Mouse (Mus musculus) liver, postnatal 0 days (tissue): ENCODE data around the gene Dab1. TPM values are rescaled to one million over a fixed set of nuclear protein-coding genes. Genes with fewer than 3 reads are reported as not detected.

Experiments used
- ATAC-seq: fragments of 200-750 bp; cut with Nextera tagmentation; 2 replicates; pipeline ENCODE4 v1.8.0; 2017; ENCODE audit warnings: mild to moderate bottlenecking, moderate library complexity
- DNase-seq: peaks from one replicate; pipeline ENCODE4 v3.0.0-alpha.2; 2016
- H3K27ac ChIP-seq: fragments of 300-500 bp; sonication (generic); 2 replicates; pipeline ENCODE4 v1.5.1; 2014; ENCODE audit warnings: antibody characterized with exemption, moderate library complexity, mild to moderate bottlenecking, low read depth
- H3K27me3 ChIP-seq: fragments of 300-500 bp; sonication (generic); 2 replicates; pipeline ENCODE4 v1.6.1; 2014; ENCODE audit warnings: low read length, control low read depth, mixed read lengths; ENCODE audit not compliant: insufficient read depth
- H3K36me3 ChIP-seq: fragments of 300-500 bp; sonication (generic); replicated peaks from 2 replicates; pipeline ENCODE4 v1.6.1; 2014; ENCODE audit warnings: mild to moderate bottlenecking, control low read depth, low read length, moderate library complexity, mixed read lengths; ENCODE audit not compliant: insufficient read depth
- H3K4me1 ChIP-seq: fragments of 300-500 bp; sonication (generic); 2 replicates; pipeline ENCODE4 v1.6.1; 2014; ENCODE audit warnings: antibody characterized with exemption, mild to moderate bottlenecking, control low read depth; ENCODE audit not compliant: insufficient read depth
- H3K4me2 ChIP-seq: fragments of 300-500 bp; sonication (generic); 2 replicates; pipeline ENCODE4 v1.6.1; 2014; ENCODE audit warnings: low read depth, mild to moderate bottlenecking, low read length, moderate library complexity, mixed read lengths
- H3K4me3 ChIP-seq: fragments of 300-500 bp; sonication (generic); 2 replicates; pipeline ENCODE4 v1.5.1; 2014; ENCODE audit warnings: low read depth, low read length
- H3K9ac ChIP-seq: fragments of 300-500 bp; sonication (generic); replicated peaks from 2 replicates; pipeline ENCODE4 v1.6.1; 2014; ENCODE audit warnings: mild to moderate bottlenecking, moderate library complexity
- H3K9me3 ChIP-seq: fragments of 300-500 bp; sonication (generic); 2 replicates; pipeline ENCODE4 v1.6.1; 2016; ENCODE audit warnings: mild to moderate bottlenecking, control low read depth, low read length, mixed read lengths
- CTCF ChIP-seq: sonication (generic); IDR thresholded peaks from 2 replicates; pipeline ENCODE4 v1.5.1; 2016; ENCODE audit warnings: antibody characterized with exemption, low read depth
- EP300 ChIP-seq: IDR thresholded peaks from 2 replicates; pipeline ENCODE4 v1.6.1; 2016; ENCODE audit warnings: antibody characterized with exemption, low read depth, mild to moderate bottlenecking
- WGBS: fragments of 180-500 bp; shearing (Covaris S2); extraction: QIAGEN DNeasy Blood & Tissue Kit; methylation state at CpG from one replicate; pipeline ENCODE4 v1.1.7; 2014; ENCODE audit not compliant: insufficient replicate concordance; 5-methylcytosine and 5-hydroxymethylcytosine counted together
- polyA plus RNA-seq: library from polyadenylated mRNA; unstranded; fragments of >200 nt; fragmentation: Nextera tagmentation; extraction: Ambion mirVana; gene quantifications from 2 replicates; pipeline ENCODE4 v1.2.1, GENCODE M21; 2015

Dab1 gene
- polyA plus RNA-seq, 1 experiment from 2014 or later: 1.1 TPM

DNA sequence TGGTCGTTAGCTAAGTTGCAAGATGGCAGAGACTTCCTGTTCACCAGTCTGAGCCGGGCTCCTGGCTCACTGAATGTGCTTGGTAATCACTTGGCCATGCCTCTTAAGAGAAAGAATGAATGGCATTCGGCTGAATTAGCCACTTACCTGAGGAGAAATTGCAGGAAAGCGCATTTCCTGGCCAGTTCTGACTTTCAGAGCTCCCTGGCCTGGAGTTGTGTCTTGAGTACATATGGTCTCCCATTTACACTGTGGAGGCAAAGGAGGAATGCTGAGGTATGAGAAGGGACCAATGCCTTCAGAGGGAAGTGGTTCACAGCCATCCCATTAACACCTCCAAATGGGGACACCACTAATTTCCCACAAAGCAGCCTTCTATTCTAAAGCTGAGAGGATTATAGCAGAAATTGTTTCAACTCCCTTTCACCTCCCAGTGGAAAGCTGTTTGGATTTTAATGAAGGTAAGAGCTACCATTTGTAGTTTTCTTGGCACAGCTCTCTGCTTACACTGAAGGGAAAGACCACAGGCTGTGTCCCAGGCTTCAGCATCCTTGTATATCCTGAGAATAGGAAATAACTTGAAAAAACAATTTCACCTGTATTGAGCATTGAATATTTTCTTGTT is 931.5 kb downstream of the Dab1 start:
- no peaks in the 10 kb centered on the region for H3K4me1 ChIP-seq
- no peak overlapping the region for H3K27ac ChIP-seq
- H3K4me2 ChIP-seq: no peak overlapping the region
- no peaks in the 10 kb centered on the region for H3K9me3 ChIP-seq
- no peaks in the 10 kb centered on the region for H3K36me3 ChIP-seq
- no peaks in the 10 kb centered on the region for H3K27me3 ChIP-seq
- no peak for ATAC-seq
- DNase-seq: no peak
- H3K4me3 ChIP-seq: no peak overlapping the region
- WGBS: 46% methylated on average over 4 of the region's 4 CpGs
- H3K9ac ChIP-seq: no peak overlapping the region
- TF ChIP-seq EP300 (no peak), CTCF (no peak)

DNA sequence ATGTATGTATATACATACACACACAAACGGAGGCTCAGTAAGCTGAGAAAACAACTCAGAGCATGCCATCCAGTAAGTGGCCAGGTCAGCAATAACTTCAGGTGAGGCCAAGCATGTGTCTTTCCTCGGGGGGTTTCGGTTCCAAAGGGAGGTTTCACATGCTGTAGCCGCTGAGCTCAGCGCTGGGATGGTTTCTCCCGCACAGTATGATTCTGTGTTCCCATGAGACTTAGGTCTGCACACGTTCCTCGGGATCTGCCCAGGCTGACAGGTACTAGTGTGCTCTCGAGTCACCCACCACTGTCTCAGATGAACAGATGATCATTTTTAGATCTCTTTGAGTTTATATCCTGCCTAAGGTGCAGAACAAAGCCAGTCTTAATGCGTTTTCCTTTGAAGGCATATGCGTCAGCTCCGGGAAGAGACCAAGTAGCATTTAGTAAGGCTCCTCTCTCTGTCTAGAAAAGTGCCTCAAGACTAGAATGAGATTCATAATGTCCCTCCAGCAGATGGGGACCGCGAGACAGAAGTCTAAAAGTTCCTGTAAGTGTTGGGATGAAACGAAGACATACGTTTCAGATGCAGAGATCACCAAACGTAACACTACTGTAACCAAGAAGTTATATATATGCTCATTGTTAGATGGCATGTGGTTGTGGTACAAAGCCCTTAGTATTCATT is 932.4 kb downstream of the Dab1 start:
- WGBS: 80% methylated on average over 17 of the region's 17 CpGs
- Histone ChIP-seq H3K9ac (no peak overlapping the region), H3K4me2 (no peak overlapping the region), H3K27me3 (no peaks in the 10 kb centered on the region), H3K9me3 (no peaks in the 10 kb centered on the region), H3K36me3 (no peaks in the 10 kb centered on the region), H3K4me3 (no peak overlapping the region), H3K4me1 (no peaks in the 10 kb centered on the region), H3K27ac (no peak overlapping the region)
- DNase-seq (no peak), ATAC-seq (no peak)
- TF ChIP-seq EP300: no peak
- no peak for TF ChIP-seq CTCF

DNA sequence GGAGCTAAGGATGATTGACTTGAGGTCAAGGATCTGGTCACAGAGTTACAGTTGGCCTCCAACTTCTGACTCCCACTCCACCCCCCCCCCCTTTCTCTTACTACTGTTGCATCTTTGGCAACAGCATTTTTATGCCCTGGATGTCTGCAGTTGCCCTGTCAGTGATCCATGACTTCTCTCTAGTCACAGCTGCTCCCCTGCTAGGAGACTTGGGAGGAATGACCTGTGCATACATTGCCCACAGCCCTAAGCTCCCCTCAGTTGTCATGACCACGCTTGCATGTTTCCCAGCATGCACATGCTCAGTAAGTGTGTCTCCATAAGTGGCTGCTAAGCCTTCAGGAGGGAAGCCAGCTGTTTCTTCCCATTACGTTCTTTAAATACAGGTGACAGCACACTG is 936.2 kb downstream of the Dab1 start:
- H3K36me3 ChIP-seq: no peaks in the 10 kb centered on the region
- no peak overlapping the region for H3K9ac ChIP-seq
- no peak overlapping the region for H3K4me2 ChIP-seq
- no peaks in the 10 kb centered on the region for H3K4me1 ChIP-seq
- H3K27me3 ChIP-seq: no peaks in the 10 kb centered on the region
- ATAC-seq: no peak
- WGBS: 58% methylated on average over 2 of the region's 2 CpGs
- H3K4me3 ChIP-seq: no peak overlapping the region
- H3K27ac ChIP-seq: no peak overlapping the region
- TF ChIP-seq EP300 (no peak), CTCF (no peak)
- H3K9me3 ChIP-seq: no peaks in the 10 kb centered on the region
- no peak for DNase-seq

DNA sequence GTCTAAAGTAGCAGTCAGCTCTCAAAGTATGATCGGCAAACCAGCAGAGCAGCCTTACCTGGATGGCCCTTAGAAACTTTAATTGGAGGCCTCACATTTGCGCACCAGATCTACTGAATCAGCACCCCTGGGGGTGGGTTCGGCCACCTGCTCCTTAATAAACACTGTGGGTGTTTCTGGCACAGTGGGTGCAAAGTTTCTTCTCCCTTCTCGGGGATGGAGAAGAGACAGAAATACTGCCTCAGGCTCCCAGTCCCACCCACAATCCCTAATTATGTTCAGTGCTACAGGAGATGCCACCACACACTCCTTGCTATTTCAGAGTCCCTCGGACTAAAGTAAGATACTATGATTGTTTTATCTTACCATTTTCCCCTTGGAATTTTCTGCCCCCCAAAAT is 944.4 kb downstream of the Dab1 start:
- ATAC-seq (no peak), DNase-seq (no peak)
- Histone ChIP-seq H3K36me3 (no peaks in the 10 kb centered on the region), H3K9ac (no peak overlapping the region), H3K4me2 (no peak overlapping the region), H3K4me1 (no peaks in the 10 kb centered on the region), H3K27me3 (no peaks in the 10 kb centered on the region), H3K9me3 (no peaks in the 10 kb centered on the region), H3K4me3 (no peak overlapping the region), H3K27ac (no peak overlapping the region)
- 68% methylated on average over 5 of the region's 5 CpGs for WGBS
- TF ChIP-seq CTCF (no peak), EP300 (no peak)

DNA sequence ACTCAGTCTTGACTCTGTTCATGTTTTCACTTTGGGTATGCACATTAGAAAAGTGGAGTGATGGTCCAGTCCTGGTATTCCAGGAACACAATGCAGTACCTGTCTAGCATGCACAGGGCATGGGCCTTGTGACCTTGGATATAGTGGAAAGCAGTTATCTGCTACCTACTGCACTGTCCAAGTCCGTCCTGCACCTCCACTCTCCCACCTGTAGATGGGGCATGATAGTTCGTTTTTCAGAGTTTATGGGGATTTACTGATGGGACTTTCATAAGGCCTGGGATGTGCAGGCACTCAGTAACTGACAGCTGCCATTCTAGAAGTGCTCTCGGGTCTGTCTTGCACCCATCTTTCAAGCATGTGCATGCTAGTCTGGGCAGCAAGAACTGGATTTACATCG is 951.4 kb downstream of the Dab1 start:
- H3K27me3 ChIP-seq: no peaks in the 10 kb centered on the region
- DNase-seq (no peak), ATAC-seq (no peak)
- no peak overlapping the region for H3K4me3 ChIP-seq
- H3K9me3 ChIP-seq: no peaks in the 10 kb centered on the region
- no peaks in the 10 kb centered on the region for H3K36me3 ChIP-seq
- H3K27ac ChIP-seq: no peak overlapping the region
- no peak overlapping the region for H3K4me2 ChIP-seq
- H3K9ac ChIP-seq: no peak overlapping the region
- WGBS: 57% methylated on average over 4 of the region's 4 CpGs
- no peaks in the 10 kb centered on the region for H3K4me1 ChIP-seq
- TF ChIP-seq EP300 (no peak), CTCF (peak; percentile 29)

DNA sequence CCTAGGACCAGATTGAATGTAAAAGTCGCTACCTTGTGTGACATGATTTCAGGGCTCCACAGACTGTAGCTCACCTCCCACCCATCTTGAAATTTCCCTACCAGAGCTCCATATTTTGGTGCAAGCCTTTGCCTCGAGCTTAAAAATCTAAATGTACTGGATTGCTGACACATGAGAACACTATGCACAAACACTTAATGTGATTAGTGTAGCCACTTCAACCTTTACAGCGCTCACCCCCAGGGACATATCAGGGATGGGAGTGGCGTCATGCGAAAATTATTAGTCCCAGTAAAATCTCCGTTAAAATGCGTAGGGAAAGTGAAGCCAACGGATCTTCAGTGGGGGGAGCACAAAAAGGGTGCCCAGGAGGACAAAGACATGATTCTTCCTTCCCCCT is 953.3 kb downstream of the Dab1 start:
- no peaks in the 10 kb centered on the region for H3K27me3 ChIP-seq
- no peak overlapping the region for H3K9ac ChIP-seq
- H3K4me1 ChIP-seq: no peaks in the 10 kb centered on the region
- no peak overlapping the region for H3K4me2 ChIP-seq
- no peak overlapping the region for H3K27ac ChIP-seq
- 79% methylated on average over 8 of the region's 8 CpGs for WGBS
- H3K4me3 ChIP-seq: no peak overlapping the region
- TF ChIP-seq EP300 (no peak), CTCF (no peak)
- H3K36me3 ChIP-seq: no peaks in the 10 kb centered on the region
- DNase-seq (no peak), ATAC-seq (no peak)
- no peaks in the 10 kb centered on the region for H3K9me3 ChIP-seq
